Mouse (Mus musculus): ENCODE measurements at regions not wholly inside any gene's neighbourhood (a gene's known extent, or its start where the extent isn't known, plus 50 kb on each side); places are given as distances from the start of the nearest gene placed in this dataset.

DNA sequence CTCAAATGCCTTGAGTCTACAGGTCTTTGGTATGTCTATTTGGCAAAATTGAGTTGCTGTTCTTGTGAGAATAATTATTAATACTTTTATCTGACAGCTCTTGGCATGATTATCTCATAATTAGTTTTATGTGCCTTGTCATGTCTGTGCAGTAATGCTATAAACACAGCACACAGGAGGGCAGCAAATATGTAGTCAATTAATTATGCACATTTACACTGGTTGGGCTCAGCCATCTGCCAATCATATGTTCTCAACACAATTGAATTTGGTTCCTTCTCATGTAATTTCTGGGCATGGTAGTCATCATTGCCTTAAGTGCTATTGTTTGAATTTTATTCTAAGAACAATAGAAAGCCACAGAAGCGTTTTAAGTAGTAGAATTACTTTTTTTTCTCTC lies 1650.7 kb upstream of the Tenm2 start:
- Histone ChIP-seq H3K27ac (no peak overlapping the region), H3K36me3 (no peaks in the 10 kb centered on the region), H3K27me3 (no peaks in the 10 kb centered on the region), H3K4me2 (no peak overlapping the region), H3K4me1 (replicated peaks) (no peaks in the 10 kb centered on the region), H3K9me3 (replicated peaks) (no peaks in the 10 kb centered on the region), H3K9ac (no peak overlapping the region), H3K4me3 (replicated peaks) (no peak overlapping the region)
- DNase-seq (no peak), ATAC-seq (ENCODE audit: low read depth) (no peak)
- 23% methylated on average over 1 of the region's 1 CpGs for WGBS (ENCODE audit: insufficient replicate concordance)

DNA sequence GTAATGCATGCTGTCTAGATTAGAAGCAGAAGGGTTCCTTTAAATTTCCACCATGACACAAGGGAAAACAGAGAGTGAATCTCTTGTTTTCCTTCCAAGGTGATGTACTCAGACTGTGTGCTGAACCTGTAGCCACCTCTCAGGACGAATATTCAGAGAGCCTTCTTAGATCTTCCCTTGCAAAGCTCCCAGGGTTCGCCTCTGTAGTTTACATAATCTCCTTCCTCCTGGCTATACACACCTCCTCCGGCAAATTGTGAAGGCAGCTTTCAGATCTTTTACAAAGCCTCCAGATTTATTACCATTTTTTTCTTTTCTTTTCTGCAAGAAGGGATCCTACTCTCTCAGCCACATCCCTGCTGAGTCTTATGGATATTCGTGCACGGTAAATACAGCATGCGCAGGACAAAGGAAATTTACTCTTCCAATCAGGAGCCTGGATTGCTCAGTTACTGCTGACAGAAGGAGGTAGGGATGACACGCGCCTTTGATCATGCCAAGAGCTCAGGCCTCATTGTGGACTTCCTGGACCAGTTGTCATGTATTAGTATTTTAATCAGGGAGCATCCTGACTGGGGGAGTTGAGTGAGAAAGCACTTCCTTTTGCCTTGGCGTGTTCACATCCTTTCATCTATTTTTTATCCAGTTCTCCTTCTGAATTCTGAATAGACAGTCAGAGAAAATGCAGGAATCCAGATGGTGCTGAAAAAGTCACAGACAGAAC lies 1626.0 kb upstream of the Tenm2 start:
- H3K4me2 ChIP-seq = no peak overlapping the region

GRCm38 (mm10) chr11:38856645-38857044 lies 1620.9 kb upstream of the Tenm2 start:
- no peaks in the 10 kb centered on the region for H3K27me3 ChIP-seq
- no peaks in the 10 kb centered on the region for H3K36me3 ChIP-seq
- DNase-seq (no peak), ATAC-seq (ENCODE audit: low read depth) (no peak)
- H3K9ac ChIP-seq = no peak overlapping the region
- no peaks in the 10 kb centered on the region for H3K4me1 ChIP-seq (replicated peaks)
- 63% methylated on average over 9 of the region's 9 CpGs for WGBS (ENCODE audit: insufficient replicate concordance)
- no peak overlapping the region for H3K4me2 ChIP-seq
- H3K9me3 ChIP-seq (replicated peaks) = no peaks in the 10 kb centered on the region
- no peak overlapping the region for H3K27ac ChIP-seq
- no peak overlapping the region for H3K4me3 ChIP-seq (replicated peaks)

More for the DNA sequence above, 1626.0 kb upstream of the Tenm2 start:
- ATAC-seq (ENCODE audit: low read depth) (no peak), DNase-seq (no peak)
- 26% methylated on average over 9 of the region's 9 CpGs for WGBS (ENCODE audit: insufficient replicate concordance)
- Histone ChIP-seq H3K36me3 (no peaks in the 10 kb centered on the region), H3K27ac (no peak overlapping the region), H3K4me1 (replicated peaks) (no peaks in the 10 kb centered on the region), H3K9ac (no peak overlapping the region), H3K4me3 (replicated peaks) (no peak overlapping the region), H3K9me3 (replicated peaks) (no peaks in the 10 kb centered on the region), H3K27me3 (no peaks in the 10 kb centered on the region)

- no peak overlapping the region for H3K4me2 ChIP-seq
- H3K36me3 ChIP-seq = no peaks in the 10 kb centered on the region
- no peaks in the 10 kb centered on the region for H3K9me3 ChIP-seq (replicated peaks)
- H3K27ac ChIP-seq = no peak overlapping the region
- H3K9ac ChIP-seq = no peak overlapping the region
- H3K4me3 ChIP-seq (replicated peaks) = no peak overlapping the region
- no peaks in the 10 kb centered on the region for H3K27me3 ChIP-seq
- WGBS (ENCODE audit: insufficient replicate concordance) = 63% methylated on average over 5 of the region's 5 CpGs
- no peak for ATAC-seq (ENCODE audit: low read depth)
- no peaks in the 10 kb centered on the region for H3K4me1 ChIP-seq (replicated peaks)
- DNase-seq = no peak
These were observed 1593.4 kb upstream of the Tenm2 start for GRCm38 (mm10) chr11:38829148-38829547.

DNA sequence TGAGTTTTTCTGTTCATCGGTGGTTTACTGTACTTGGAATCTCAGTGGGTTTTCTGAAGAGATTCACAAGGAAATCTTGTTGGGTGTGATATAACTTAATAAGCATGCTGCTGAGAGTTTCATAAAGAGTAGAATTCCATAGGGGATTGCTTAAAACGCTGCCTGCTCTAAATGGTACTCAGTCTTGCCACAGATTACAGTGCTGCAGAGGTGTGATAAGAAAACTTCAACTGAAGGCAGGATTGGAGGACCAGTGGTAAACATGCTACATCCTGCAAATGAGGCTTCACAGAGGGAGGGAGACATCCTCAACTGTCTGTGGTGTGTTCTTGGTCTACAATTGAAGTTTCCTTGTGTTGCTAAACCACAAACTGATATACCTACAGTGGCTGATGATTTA lies 1592.6 kb upstream of the Tenm2 start:
- no peaks in the 10 kb centered on the region for H3K9me3 ChIP-seq (replicated peaks)
- no peaks in the 10 kb centered on the region for H3K27me3 ChIP-seq
- DNase-seq = no peak
- no peak overlapping the region for H3K4me2 ChIP-seq
- no peak overlapping the region for H3K9ac ChIP-seq
- no peaks in the 10 kb centered on the region for H3K36me3 ChIP-seq
- no peak for ATAC-seq (ENCODE audit: low read depth)
- H3K27ac ChIP-seq = no peak overlapping the region
- no peaks in the 10 kb centered on the region for H3K4me1 ChIP-seq (replicated peaks)
- 45% methylated on average over 2 of the region's 2 CpGs for WGBS (ENCODE audit: insufficient replicate concordance)
- no peak overlapping the region for H3K4me3 ChIP-seq (replicated peaks)

GRCm38 (mm10) chr11:38825172-38825753 lies 1589.5 kb upstream of the Tenm2 start:
- WGBS (ENCODE audit: insufficient replicate concordance) = 59% methylated on average over 1 of the region's 1 CpGs
- H3K4me2 ChIP-seq = no peak overlapping the region
- no peak overlapping the region for H3K4me3 ChIP-seq (replicated peaks)
- H3K27ac ChIP-seq = no peak overlapping the region
- H3K4me1 ChIP-seq (replicated peaks) = no peaks in the 10 kb centered on the region
- ATAC-seq (ENCODE audit: low read depth) = no peak
- H3K36me3 ChIP-seq = no peaks in the 10 kb centered on the region
- no peak overlapping the region for H3K9ac ChIP-seq
- no peaks in the 10 kb centered on the region for H3K27me3 ChIP-seq
- no peaks in the 10 kb centered on the region for H3K9me3 ChIP-seq (replicated peaks)
- DNase-seq = no peak

GRCm38 (mm10) chr11:38818141-38818540 lies 1582.4 kb upstream of the Tenm2 start:
- H3K36me3 ChIP-seq = no peaks in the 10 kb centered on the region
- H3K4me2 ChIP-seq = no peak overlapping the region
- no peaks in the 10 kb centered on the region for H3K27me3 ChIP-seq
- no peak overlapping the region for H3K27ac ChIP-seq
- no peak overlapping the region for H3K9ac ChIP-seq
- H3K4me1 ChIP-seq (replicated peaks) = no peaks in the 10 kb centered on the region
- ATAC-seq (ENCODE audit: low read depth) (no peak), DNase-seq (no peak)
- H3K9me3 ChIP-seq (replicated peaks) = no peaks in the 10 kb centered on the region
- WGBS (ENCODE audit: insufficient replicate concordance) = 51% methylated on average over 3 of the region's 3 CpGs
- no peak overlapping the region for H3K4me3 ChIP-seq (replicated peaks)

DNA sequence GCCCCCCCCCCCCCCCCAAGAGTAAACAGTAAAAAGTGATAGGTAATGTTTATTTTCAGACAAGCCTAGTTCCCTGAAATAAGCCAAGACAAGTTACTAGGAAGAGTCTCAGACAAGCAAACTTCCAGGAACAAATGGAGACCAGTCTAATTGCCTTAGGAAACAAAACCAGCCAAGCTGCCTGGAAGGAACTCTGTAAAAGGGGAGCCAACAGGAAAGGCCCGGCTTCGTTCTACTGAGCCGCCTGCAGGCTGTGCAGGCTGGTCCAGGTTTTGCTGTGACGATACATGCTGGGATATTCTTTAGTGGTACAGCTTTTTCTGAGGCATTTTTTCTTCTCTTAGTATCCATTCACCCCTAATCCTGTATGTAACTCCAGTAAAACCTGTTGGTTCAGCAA lies 1547.8 kb upstream of the Tenm2 start:
- Histone ChIP-seq H3K4me2 (no peak overlapping the region), H3K9me3 (replicated peaks) (no peaks in the 10 kb centered on the region), H3K27me3 (no peaks in the 10 kb centered on the region), H3K9ac (no peak overlapping the region), H3K27ac (no peak overlapping the region), H3K4me1 (replicated peaks) (no peaks in the 10 kb centered on the region), H3K36me3 (no peaks in the 10 kb centered on the region), H3K4me3 (replicated peaks) (no peak overlapping the region)
- no peak for DNase-seq
- no peak for ATAC-seq (ENCODE audit: low read depth)
- WGBS (ENCODE audit: insufficient replicate concordance) = 69% methylated on average over 4 of the region's 4 CpGs

- no peak for DNase-seq
- Histone ChIP-seq H3K4me2 (no peak overlapping the region), H3K9me3 (replicated peaks) (no peaks in the 10 kb centered on the region), H3K4me3 (replicated peaks) (no peak overlapping the region), H3K27me3 (no peaks in the 10 kb centered on the region), H3K4me1 (replicated peaks) (no peaks in the 10 kb centered on the region), H3K36me3 (no peaks in the 10 kb centered on the region), H3K27ac (no peak overlapping the region), H3K9ac (no peak overlapping the region)
- ATAC-seq (ENCODE audit: low read depth) = no peak
- WGBS (ENCODE audit: insufficient replicate concordance) = 54% methylated on average over 1 of the region's 1 CpGs
These were observed 1543.8 kb upstream of the Tenm2 start for GRCm38 (mm10) chr11:38779585-38779984.

DNA sequence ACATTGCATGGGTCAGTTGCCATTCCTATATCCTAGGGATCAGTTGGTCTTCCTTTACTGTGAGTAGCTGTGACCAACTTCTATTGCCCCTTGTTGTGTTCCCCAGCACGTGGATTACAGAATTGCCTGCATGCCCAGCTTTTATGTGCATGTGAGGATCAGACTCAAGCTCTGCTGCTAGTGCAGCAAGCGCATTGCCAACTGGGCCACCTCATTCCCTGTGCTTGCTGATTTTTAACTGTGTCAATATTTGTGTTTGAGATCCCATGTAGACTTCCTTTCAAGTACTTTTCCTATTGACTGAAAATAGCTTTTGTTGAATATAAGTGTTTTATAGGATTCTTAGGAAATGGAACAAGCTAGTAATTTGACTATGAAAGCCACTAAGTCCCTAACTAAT lies 1526.5 kb upstream of the Tenm2 start:
- 64% methylated on average over 2 of the region's 2 CpGs for WGBS (ENCODE audit: insufficient replicate concordance)
- Histone ChIP-seq H3K27ac (no peak overlapping the region), H3K9me3 (replicated peaks) (no peaks in the 10 kb centered on the region), H3K36me3 (no peaks in the 10 kb centered on the region), H3K4me2 (no peak overlapping the region), H3K9ac (no peak overlapping the region), H3K4me1 (replicated peaks) (no peaks in the 10 kb centered on the region), H3K4me3 (replicated peaks) (no peak overlapping the region), H3K27me3 (no peaks in the 10 kb centered on the region)
- ATAC-seq (ENCODE audit: low read depth) (no peak), DNase-seq (no peak)

- H3K4me2 ChIP-seq = no peak overlapping the region
- H3K27me3 ChIP-seq = no peaks in the 10 kb centered on the region
- ATAC-seq (ENCODE audit: low read depth) (no peak), DNase-seq (no peak)
- no peaks in the 10 kb centered on the region for H3K4me1 ChIP-seq (replicated peaks)
- no peak overlapping the region for H3K9ac ChIP-seq
- no peak overlapping the region for H3K4me3 ChIP-seq (replicated peaks)
- H3K36me3 ChIP-seq = no peaks in the 10 kb centered on the region
- no peaks in the 10 kb centered on the region for H3K9me3 ChIP-seq (replicated peaks)
- 40% methylated on average over 3 of the region's 3 CpGs for WGBS (ENCODE audit: insufficient replicate concordance)
- no peak overlapping the region for H3K27ac ChIP-seq
These were observed 1511.8 kb upstream of the Tenm2 start for GRCm38 (mm10) chr11:38747549-38747948.

DNA sequence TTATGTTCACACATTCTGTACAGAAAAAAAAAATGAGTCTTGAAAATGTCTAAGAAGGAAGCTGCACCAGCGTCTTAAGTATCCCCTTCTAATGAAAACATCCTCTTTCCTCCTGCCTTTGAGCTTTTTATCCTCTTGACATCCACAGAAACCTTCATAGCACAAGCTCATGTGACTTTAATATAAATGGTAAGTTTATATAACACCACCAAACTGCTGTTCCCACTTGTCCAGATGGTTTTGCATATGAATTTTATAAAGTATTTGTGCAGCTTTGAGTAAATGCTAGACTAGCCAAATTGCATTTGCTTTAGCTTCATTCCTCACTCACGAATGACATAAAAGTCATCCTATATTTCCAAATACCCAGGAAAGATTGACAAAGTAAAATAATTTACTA lies 1493.3 kb upstream of the Tenm2 start:
- Histone ChIP-seq H3K9me3 (replicated peaks) (no peaks in the 10 kb centered on the region), H3K27me3 (no peaks in the 10 kb centered on the region), H3K9ac (no peak overlapping the region), H3K4me1 (replicated peaks) (no peaks in the 10 kb centered on the region), H3K4me2 (no peak overlapping the region), H3K27ac (no peak overlapping the region), H3K4me3 (replicated peaks) (no peak overlapping the region), H3K36me3 (no peaks in the 10 kb centered on the region)
- ATAC-seq (ENCODE audit: low read depth) (no peak), DNase-seq (no peak)
- 52% methylated on average over 2 of the region's 2 CpGs for WGBS (ENCODE audit: insufficient replicate concordance)
